ENCODE assay signal across 24 mouse cellular contexts in the genomic region with DNA sequence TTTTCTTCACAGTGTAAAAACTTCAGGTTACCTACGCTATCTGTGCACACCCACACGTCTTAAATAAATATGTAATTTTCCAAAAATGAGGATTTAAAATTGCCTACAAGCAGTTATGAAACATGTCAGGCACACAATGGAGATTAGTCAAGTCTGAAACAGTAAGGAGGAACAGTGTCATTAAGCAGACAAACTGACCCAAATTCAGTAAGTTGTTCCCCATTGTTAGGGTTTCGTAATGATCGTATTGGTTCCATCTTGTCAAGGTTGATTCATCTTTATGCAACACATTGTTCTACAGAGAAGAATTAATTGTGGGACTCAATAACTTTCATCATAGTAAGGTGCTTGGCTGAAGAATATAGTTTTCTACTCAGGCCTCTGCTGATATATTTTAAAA.
DNase-seq lines count a peak whose midpoint lies in the region; ATAC-seq and TF ChIP-seq lines count a peak whose summit lies in the region.
"Had no signal": no experiment of that assay in that cellular context is flagged by ENCODE, and none has a peak within 500 bp of the region (broad histone marks: within the 10 kb centered on the region; RNA-seq: fewer than 3 reads in every experiment).

No protein-coding gene starts in this region.

- no peaks in the 10 kb centered on the region for H3K79me2 ChIP-seq in liver, adult 2 months (ENCODE audit: control insufficient read depth, insufficient read depth, low read length)

- no peak overlapping the region for H3K4me2 ChIP-seq in liver, embryonic 12.5 days
- H3K4me2 ChIP-seq: embryonic facial prominence, embryonic 13.5 days; embryonic facial prominence, embryonic 15.5 days; forebrain, embryonic 12.5 days had no signal

- H3K4me1 ChIP-seq in liver, adult 2 months (ENCODE audit: control insufficient read depth, insufficient read depth, low read length) = no peaks in the 10 kb centered on the region
- no peaks in the 10 kb centered on the region for H3K4me1 ChIP-seq in liver, embryonic 12.5 days
- H3K4me1 ChIP-seq: embryonic facial prominence, embryonic 13.5 days; embryonic facial prominence, embryonic 15.5 days; forebrain, embryonic 10.5 days; forebrain, embryonic 12.5 days had no signal

- no peak for TF ChIP-seq CTCF in liver, adult 2 months (IDR thresholded peaks at IDR 0.05; ENCODE audit: low read depth, low read length)

- H3K4me3 ChIP-seq in liver, adult 2 months (ENCODE audit: insufficient read depth, low read depth, low read length) = no peak overlapping the region
- H3K4me3 ChIP-seq in liver, embryonic 12.5 days = no peak overlapping the region
- H3K4me3 ChIP-seq: embryonic facial prominence, embryonic 13.5 days; embryonic facial prominence, embryonic 15.5 days; erythroblast, embryonic 14.5 days; forebrain, embryonic 10.5 days; forebrain, embryonic 12.5 days had no signal

- ATAC-seq in liver, embryonic 12.5 days = no peak
- ATAC-seq in granulocyte monocyte progenitor cell, adult 5-6 weeks (replicated peaks; ENCODE audit: poor library complexity, severe bottlenecking) = peak; percentile 87
- ATAC-seq in megakaryocyte progenitor cell, adult 5-6 weeks (replicated peaks; ENCODE audit: poor library complexity) = peak; percentile 73
- no peak for ATAC-seq in CD4-positive, CD25-positive, alpha-beta regulatory T cell, adult 4 months
- ATAC-seq: forebrain, embryonic 14.5 days; forebrain, embryonic 16.5 days had no signal

- 94% methylated on average over 4 of the region's 4 CpGs for WGBS in liver, adult 2 months
- WGBS in liver, embryonic 12.5 days (ENCODE audit: insufficient replicate concordance) = 74% methylated on average over 4 of the region's 4 CpGs

- H3K9me3 ChIP-seq in liver, embryonic 12.5 days (replicated peaks) = no peaks in the 10 kb centered on the region
- H3K9me3 ChIP-seq: embryonic facial prominence, embryonic 13.5 days; embryonic facial prominence, embryonic 15.5 days; forebrain, embryonic 10.5 days; forebrain, embryonic 12.5 days had no signal

- DNase-seq in liver, adult 2 months (ENCODE audit: extremely low read depth, low read depth, low spot score) = peak; percentile 30
- no peak for DNase-seq in cerebellum, adult 18-20 months
- DNase-seq in embryo, embryonic 10 days (ENCODE audit: low spot score) = no peak
- DNase-seq: adrenal gland, adult 2 months; adrenal gland, postnatal 10 days; adrenal gland, postnatal 25 days; B cell, adult 2 months; cerebellum, adult 11 months; cerebellum, adult 2 months; cerebellum, adult 9-10 months; cerebellum, postnatal 10 days; cerebellum, postnatal 25 days; embryo, embryonic 11 days had no signal

- no peak overlapping the region for H3K9ac ChIP-seq in liver, adult 2 months (ENCODE audit: low read depth, low read length)
- H3K9ac ChIP-seq in liver, embryonic 12.5 days = no peak overlapping the region
- H3K9ac ChIP-seq: embryonic facial prominence, embryonic 13.5 days; embryonic facial prominence, embryonic 15.5 days; forebrain, embryonic 12.5 days had no signal

- TF ChIP-seq POLR2A in liver, adult 2 months (IDR thresholded peaks at IDR 0.05; ENCODE audit: extremely low read depth, insufficient read depth, low read length) = no peak

- H3K27me3 ChIP-seq in liver, adult 2 months (ENCODE audit: control insufficient read depth, insufficient read depth, low read length) = no peaks in the 10 kb centered on the region
- no peaks in the 10 kb centered on the region for H3K27me3 ChIP-seq in liver, embryonic 12.5 days (replicated peaks)
- H3K27me3 ChIP-seq: embryonic facial prominence, embryonic 13.5 days; embryonic facial prominence, embryonic 15.5 days; forebrain, embryonic 12.5 days had no signal

- no peaks in the 10 kb centered on the region for H3K36me3 ChIP-seq in liver, adult 2 months (ENCODE audit: control insufficient read depth, insufficient read depth, low read length)
- no peaks in the 10 kb centered on the region for H3K36me3 ChIP-seq in liver, embryonic 12.5 days
- H3K36me3 ChIP-seq: embryonic facial prominence, embryonic 13.5 days; embryonic facial prominence, embryonic 15.5 days; forebrain, embryonic 10.5 days; forebrain, embryonic 12.5 days had no signal

- no peak overlapping the region for H3K27ac ChIP-seq in liver, adult 2 months (replicated peaks; ENCODE audit: insufficient read depth, low read depth, low read length)
- no peak overlapping the region for H3K27ac ChIP-seq in liver, embryonic 12.5 days
- H3K27ac ChIP-seq: embryonic facial prominence, embryonic 13.5 days; embryonic facial prominence, embryonic 15.5 days; forebrain, embryonic 10.5 days; forebrain, embryonic 12.5 days had no signal

Comparison
In these comparisons a context has a peak if more than half of its experiments do, and no peak if none do; other contexts are left out.
1. ATAC-seq: peak in granulocyte monocyte progenitor cell, adult 5-6 weeks (single experiment) and megakaryocyte progenitor cell, adult 5-6 weeks (single experiment); none in liver, embryonic 12.5 days (single experiment) and CD4-positive, CD25-positive, alpha-beta regulatory T cell, adult 4 months (single experiment).